ENCODE assay signal across 25 mouse cellular contexts in the genomic region with DNA sequence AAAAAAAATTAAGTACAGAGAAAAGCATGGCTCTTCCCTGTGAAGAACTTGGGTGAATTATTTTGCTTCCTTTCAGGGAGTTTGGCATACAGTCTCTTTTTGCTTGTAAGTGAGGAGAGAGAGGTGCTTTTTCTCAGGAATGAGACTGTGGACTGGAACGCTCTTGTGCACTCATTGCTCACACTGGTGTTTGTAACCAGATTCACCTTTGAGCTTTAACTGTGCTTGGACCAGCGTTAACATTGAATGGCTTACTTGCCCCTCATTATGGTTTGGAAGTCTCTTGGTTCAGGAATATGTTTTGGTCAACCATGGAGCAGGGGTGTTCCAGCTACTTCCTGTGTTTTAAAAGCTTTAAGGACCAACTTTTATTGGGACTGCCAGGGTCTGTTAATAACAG. TPM values are rescaled to one million over a fixed set of nuclear protein-coding genes. Genes with fewer than 3 reads are reported as not detected.
DNase-seq lines count a peak whose midpoint lies in the region; ATAC-seq and TF ChIP-seq lines count a peak whose summit lies in the region.
"Had no signal": no experiment of that assay in that cellular context is flagged by ENCODE, and none has a peak within 500 bp of the region (broad histone marks: within the 10 kb centered on the region; RNA-seq: fewer than 3 reads in every experiment).

No protein-coding gene starts in this region.

- no peak overlapping the region for H3K9ac ChIP-seq in heart, postnatal 0 days (replicated peaks; ENCODE audit: low read depth, low read length)
- H3K9ac ChIP-seq in kidney, embryonic 14.5 days (ENCODE audit: low read depth, low read length): no peak overlapping the region
- H3K9ac ChIP-seq in liver, embryonic 13.5 days: no peak overlapping the region
- H3K9ac ChIP-seq: embryonic facial prominence, embryonic 15.5 days; heart, embryonic 13.5 days; lung, embryonic 15.5 days; stomach, embryonic 15.5 days had no signal

- no peak for TF ChIP-seq CTCF in heart, postnatal 0 days (IDR thresholded peaks at IDR 0.05; ENCODE audit: low read depth)
- TF ChIP-seq CTCF in layer of hippocampus, adult 2 months (conservative IDR thresholded peaks at IDR 0.05): no peak

- 0 out of 2 replicates have a peak overlapping the region, but pooled peaks have one; percentile 17 for H3K27ac ChIP-seq in heart, postnatal 0 days (ENCODE audit: low read depth)
- H3K27ac ChIP-seq in brown adipose tissue, adult 24 weeks (replicated peaks; ENCODE audit: low read depth, low read length): peak overlapping the region; percentile 64
- peak overlapping the region; percentile 14; the same call in 1 of the 2 replicates for H3K27ac ChIP-seq in kidney, embryonic 14.5 days (ENCODE audit: low read depth, low read length)
- peak overlapping the region; percentile 43 for H3K27ac ChIP-seq in liver, embryonic 13.5 days
- H3K27ac ChIP-seq in layer of hippocampus, adult 2 months: no peak overlapping the region
- H3K27ac ChIP-seq: embryonic facial prominence, embryonic 15.5 days; hindbrain, embryonic 10.5 days; lung, embryonic 15.5 days; macrophage; midbrain, embryonic 10.5 days; stomach, embryonic 15.5 days had no signal

- WGBS in heart, postnatal 0 days: 77% methylated on average over 2 of the region's 2 CpGs
- 60% methylated on average over 2 of the region's 2 CpGs for WGBS in kidney, embryonic 14.5 days
- WGBS in liver, embryonic 13.5 days (ENCODE audit: insufficient replicate concordance): 67% methylated on average over 2 of the region's 2 CpGs

- intact Hi-C loops in heart, postnatal 36 days (cut with DNase I): no loop called here

- no peaks in the 10 kb centered on the region for H3K27me3 ChIP-seq in heart, postnatal 0 days (ENCODE audit: control insufficient read depth, insufficient read depth, low read length)
- no peaks in the 10 kb centered on the region for H3K27me3 ChIP-seq in kidney, embryonic 14.5 days (ENCODE audit: control insufficient read depth, insufficient read depth, low read length)
- H3K27me3 ChIP-seq in liver, embryonic 13.5 days: no peaks in the 10 kb centered on the region
- H3K27me3 ChIP-seq: embryonic facial prominence, embryonic 15.5 days; heart, embryonic 13.5 days; lung, embryonic 15.5 days; stomach, embryonic 15.5 days had no signal

- no peak for TF ChIP-seq EP300 in heart, postnatal 0 days (IDR thresholded peaks at IDR 0.05; ENCODE audit: low read depth)

- H3K4me2 ChIP-seq in heart, postnatal 0 days (ENCODE audit: low read depth, low read length): no peak overlapping the region
- no peak overlapping the region for H3K4me2 ChIP-seq in kidney, embryonic 14.5 days (replicated peaks; ENCODE audit: low read depth, low read length)
- H3K4me2 ChIP-seq in liver, embryonic 13.5 days: no peak overlapping the region
- H3K4me2 ChIP-seq: embryonic facial prominence, embryonic 15.5 days; heart, embryonic 13.5 days; lung, embryonic 15.5 days; stomach, embryonic 15.5 days had no signal

- ATAC-seq in heart, postnatal 0 days (ENCODE audit: insufficient read depth, low read depth): no peak
- no peak for ATAC-seq in kidney, embryonic 14.5 days (ENCODE audit: low FRiP score, low TSS enrichment)
- no peak for ATAC-seq in liver, embryonic 13.5 days (ENCODE audit: low read depth)
- ATAC-seq in CD4-positive, CD25-positive, alpha-beta regulatory T cell, adult 4 months: no peak
- ATAC-seq: forebrain, embryonic 16.5 days had no signal

- H3K9me3 ChIP-seq in heart, postnatal 0 days (replicated peaks; ENCODE audit: control insufficient read depth, low read length): 0 out of 2 replicates have a peak, but pooled peaks cover 4% of the 10 kb centered on the region
- H3K9me3 ChIP-seq in kidney, embryonic 14.5 days (ENCODE audit: control insufficient read depth, low read length): no peaks in the 10 kb centered on the region
- H3K9me3 ChIP-seq in liver, embryonic 13.5 days (replicated peaks): no peaks in the 10 kb centered on the region; the same call in 1 of the 2 replicates
- H3K9me3 ChIP-seq: embryonic facial prominence, embryonic 15.5 days; heart, embryonic 13.5 days; hindbrain, embryonic 10.5 days; lung, embryonic 15.5 days; midbrain, embryonic 10.5 days; stomach, embryonic 15.5 days had no signal

- H3K4me3 ChIP-seq in heart, postnatal 0 days (ENCODE audit: low read depth, low read length): no peak overlapping the region
- no peak overlapping the region for H3K4me3 ChIP-seq in brown adipose tissue, adult 24 weeks (ENCODE audit: insufficient read depth, low read depth, low read length)
- H3K4me3 ChIP-seq in kidney, embryonic 14.5 days (ENCODE audit: low read length): no peak overlapping the region
- no peak overlapping the region for H3K4me3 ChIP-seq in liver, embryonic 13.5 days (replicated peaks)
- H3K4me3 ChIP-seq in layer of hippocampus, adult 2 months: no peak overlapping the region
- H3K4me3 ChIP-seq: embryonic facial prominence, embryonic 15.5 days; heart, embryonic 13.5 days; hindbrain, embryonic 10.5 days; lung, embryonic 15.5 days; midbrain, embryonic 10.5 days; stomach, embryonic 15.5 days had no signal

- H3K36me3 ChIP-seq in heart, postnatal 0 days (replicated peaks; ENCODE audit: control insufficient read depth, insufficient read depth, low read length): no peaks in the 10 kb centered on the region
- no peaks in the 10 kb centered on the region for H3K36me3 ChIP-seq in kidney, embryonic 14.5 days (ENCODE audit: control insufficient read depth, insufficient read depth, low read length)
- 0 out of 2 replicates have a peak, but pooled peaks cover 4% of the 10 kb centered on the region for H3K36me3 ChIP-seq in liver, embryonic 13.5 days
- H3K36me3 ChIP-seq: embryonic facial prominence, embryonic 15.5 days; heart, embryonic 13.5 days; hindbrain, embryonic 10.5 days; lung, embryonic 15.5 days; midbrain, embryonic 10.5 days; stomach, embryonic 15.5 days had no signal

- H3K4me1 ChIP-seq in heart, postnatal 0 days (ENCODE audit: control insufficient read depth, insufficient read depth): peaks cover 8% of the 10 kb centered on the region
- H3K4me1 ChIP-seq in brown adipose tissue, adult 24 weeks (ENCODE audit: control insufficient read depth, insufficient read depth, insufficient read length, low read length): peaks cover 54% of the 10 kb centered on the region
- peaks cover 25% of the 10 kb centered on the region for H3K4me1 ChIP-seq in kidney, embryonic 14.5 days (ENCODE audit: control insufficient read depth, insufficient read depth, low read length)
- peaks cover 37% of the 10 kb centered on the region for H3K4me1 ChIP-seq in liver, embryonic 13.5 days (replicated peaks)

- DNase-seq in heart, postnatal 0 days (ENCODE audit: low spot score): no peak
- DNase-seq in heart, postnatal 36 days: no peak
- no peak for DNase-seq in liver, embryonic 13.5 days
- no peak for DNase-seq in layer of hippocampus, adult 2 months (ENCODE audit: low spot score in 2 of 2)
- DNase-seq: adrenal gland, postnatal 25 days; cerebellum, adult 18-20 months; cerebellum, postnatal 36 days; layer of hippocampus, postnatal 36 days; thymus, adult 18-20 months; thymus, postnatal 4 days had no signal

RNA-seq across cellular contexts. Expression of a gene that starts 11.4 kb away (rescaled TPM):
- total RNA-seq in heart, postnatal 0 days (2014; rRNA removed; ENCODE audit: low replicate concordance): 40.7 and 42.9 TPM in 2 replicates
- 3.8 and 4.0 TPM in 2 replicates for polyA plus RNA-seq in heart, postnatal 0 days (2015; fragmentation: Nextera tagmentation; extraction: Ambion mirVana)
- total RNA-seq in heart, postnatal 36 days (2021): 10 to 100 TPM; 23.0 to 24.1 TPM
- polyA plus RNA-seq in brown adipose tissue, adult 24 weeks (2012; ENCODE audit: insufficient read depth, insufficient read length, missing spikeins): 7.8 and 14.1 TPM in 2 replicates
- polyA plus RNA-seq in kidney, embryonic 14.5 days (2014; fragmentation: Nextera tagmentation; extraction: Ambion mirVana): 12.7 and 25.7 TPM in 2 replicates
- 2.9 and 3.8 TPM in 2 replicates for polyA plus RNA-seq in liver, embryonic 13.5 days (2015; fragmentation: Nextera tagmentation; extraction: Ambion mirVana)
- polyA plus RNA-seq in CD4-positive, CD25-positive, alpha-beta regulatory T cell, adult 4 months (2017; shearing (Covaris generic)): 1 to 10 TPM; 5.0 to 7.5 TPM
- total RNA-seq in layer of hippocampus, adult 2 months (2021): 10 to 100 TPM; 61.8 to 77.9 TPM

RNA-seq across cellular contexts. Expression of a gene that starts 37.8 kb away (rescaled TPM):
- not detected in 2 replicates for total RNA-seq in heart, postnatal 0 days (2014; rRNA removed; ENCODE audit: low replicate concordance)
- not detected in 2 replicates for polyA plus RNA-seq in heart, postnatal 0 days (2015; fragmentation: Nextera tagmentation; extraction: Ambion mirVana)
- total RNA-seq in heart, postnatal 36 days (2021): not detected
- not detected in 2 replicates for polyA plus RNA-seq in brown adipose tissue, adult 24 weeks (2012; ENCODE audit: insufficient read depth, insufficient read length, missing spikeins)
- not detected in 2 replicates for polyA plus RNA-seq in kidney, embryonic 14.5 days (2014; fragmentation: Nextera tagmentation; extraction: Ambion mirVana)
- polyA plus RNA-seq in liver, embryonic 13.5 days (2015; fragmentation: Nextera tagmentation; extraction: Ambion mirVana): not detected in 2 replicates
- not detected for polyA plus RNA-seq in CD4-positive, CD25-positive, alpha-beta regulatory T cell, adult 4 months (2017; shearing (Covaris generic))
- not detected for total RNA-seq in layer of hippocampus, adult 2 months (2021)
- total RNA-seq: adrenal gland, postnatal 25 days; gastrocnemius, adult 18-20 months; granulocyte monocyte progenitor cell, adult 5-6 weeks; layer of hippocampus, postnatal 36 days; midbrain, postnatal 0 days had no signal
- polyA plus RNA-seq: embryonic facial prominence, embryonic 15.5 days; forebrain, embryonic 16.5 days; heart, embryonic 13.5 days; hindbrain, embryonic 10.5 days; limb, embryonic 11.5 days; lung, embryonic 15.5 days; macrophage; midbrain, embryonic 10.5 days; midbrain, postnatal 0 days; stomach, embryonic 15.5 days had no signal
